Mouse (Mus musculus): ENCODE data around the gene Cfl1.

Gene Cfl1

DNA sequence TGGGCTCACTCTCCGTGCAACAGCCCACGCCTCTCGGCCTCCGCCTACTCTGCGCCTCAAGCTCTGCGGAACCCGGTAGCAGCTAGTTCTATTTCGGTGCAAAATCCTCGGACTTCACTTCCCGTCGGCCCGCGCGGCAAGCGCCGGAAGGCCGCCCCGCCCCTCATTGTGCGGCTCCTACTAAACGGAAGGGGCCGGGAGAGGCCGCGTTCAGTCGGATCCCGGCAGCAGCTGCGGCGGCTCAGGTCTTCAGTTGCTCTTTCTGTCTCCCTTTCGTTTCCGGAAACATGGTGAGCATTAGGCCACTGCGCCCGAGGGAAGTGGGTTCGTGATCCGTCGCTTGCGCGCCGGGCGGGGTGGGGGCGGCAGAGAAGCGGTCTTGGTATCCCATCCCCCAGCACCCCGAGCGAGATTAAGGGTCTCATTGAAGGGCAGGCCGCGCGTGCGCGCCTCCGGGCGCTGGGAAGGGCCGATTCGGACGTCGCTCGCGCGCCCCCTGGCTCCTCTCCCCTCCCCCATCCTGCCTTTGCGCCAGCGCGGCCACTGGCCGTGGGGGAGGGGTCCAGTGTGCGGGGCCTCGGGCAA, at the start of gene Cfl1:
Gene Cfl1, plus strand, starts transcription at position 143 of the 585 bp plus-strand sequence.
- DNase-seq (ENCODE audit: low spot score in 2 of 2): peak; percentile 91 to 95

DNA sequence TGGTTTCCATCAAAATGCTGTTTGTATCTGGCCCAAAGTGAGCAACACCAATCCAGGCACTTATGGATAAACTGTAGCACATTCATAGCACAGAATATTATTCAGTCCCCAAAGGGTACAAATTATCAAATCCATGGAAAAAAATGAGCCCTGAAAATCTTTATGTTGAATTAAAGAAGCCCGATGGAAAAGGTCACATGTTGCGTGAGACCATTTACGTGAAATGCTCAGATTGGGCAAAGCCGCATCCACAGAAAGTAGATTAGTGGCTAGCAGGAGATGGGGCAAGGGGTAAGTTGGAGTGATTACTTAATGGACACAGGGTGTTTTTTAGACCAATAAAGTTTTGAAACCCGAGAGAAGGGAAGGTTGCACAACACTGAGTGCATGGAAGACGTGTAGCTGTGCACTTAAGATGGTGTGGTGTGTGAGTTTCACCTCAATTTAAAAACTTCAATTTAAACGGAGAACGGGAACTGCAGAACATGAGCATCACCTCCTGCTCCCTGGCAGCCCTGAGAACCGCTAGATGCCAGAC, 45.8 kb upstream of the Cfl1 start:
- DNase-seq (ENCODE audit: low spot score in 2 of 2): no peak

DNA sequence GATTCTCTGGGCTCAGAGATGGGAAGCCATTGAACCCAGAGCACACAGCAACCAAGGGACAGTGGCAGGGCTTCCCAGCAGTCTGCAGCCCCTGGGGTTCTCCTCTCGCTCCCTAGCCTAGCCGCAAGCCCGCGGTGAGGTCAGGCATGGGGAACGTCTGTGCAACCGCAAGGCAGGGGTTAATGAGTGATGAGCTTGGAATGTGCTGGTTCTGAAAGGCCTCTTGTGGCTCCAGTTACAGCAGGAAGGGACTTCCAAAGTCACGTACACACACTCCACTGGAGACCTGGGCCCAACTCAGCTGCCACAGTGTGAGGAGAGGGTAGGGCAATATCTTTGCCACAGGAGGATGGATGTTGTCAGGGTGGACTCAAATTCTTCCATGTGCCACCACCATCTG, 45.3 kb upstream of the Cfl1 start:
- no peak for DNase-seq (ENCODE audit: low spot score in 2 of 2)

DNA sequence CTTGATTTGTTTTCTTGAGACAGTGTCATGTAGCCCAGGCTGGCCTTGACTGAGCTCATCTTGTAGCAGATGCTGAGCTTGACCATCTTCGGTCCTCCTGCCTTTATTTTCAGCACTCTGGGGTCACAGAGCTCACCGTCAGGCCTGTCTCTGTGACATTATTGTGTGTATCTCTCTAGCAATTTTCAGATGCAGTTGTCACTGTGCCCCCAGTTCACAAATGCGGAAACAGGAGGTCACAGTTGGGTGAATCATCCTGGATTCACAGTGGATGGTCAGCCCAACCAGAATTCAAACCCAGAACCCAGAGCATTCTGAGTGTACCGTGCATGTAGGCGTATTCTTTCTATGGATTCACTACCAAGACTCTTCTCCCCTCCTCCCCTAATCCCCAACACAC, 44.5 kb upstream of the Cfl1 start:
- no peak for DNase-seq (ENCODE audit: low spot score in 2 of 2)

DNA sequence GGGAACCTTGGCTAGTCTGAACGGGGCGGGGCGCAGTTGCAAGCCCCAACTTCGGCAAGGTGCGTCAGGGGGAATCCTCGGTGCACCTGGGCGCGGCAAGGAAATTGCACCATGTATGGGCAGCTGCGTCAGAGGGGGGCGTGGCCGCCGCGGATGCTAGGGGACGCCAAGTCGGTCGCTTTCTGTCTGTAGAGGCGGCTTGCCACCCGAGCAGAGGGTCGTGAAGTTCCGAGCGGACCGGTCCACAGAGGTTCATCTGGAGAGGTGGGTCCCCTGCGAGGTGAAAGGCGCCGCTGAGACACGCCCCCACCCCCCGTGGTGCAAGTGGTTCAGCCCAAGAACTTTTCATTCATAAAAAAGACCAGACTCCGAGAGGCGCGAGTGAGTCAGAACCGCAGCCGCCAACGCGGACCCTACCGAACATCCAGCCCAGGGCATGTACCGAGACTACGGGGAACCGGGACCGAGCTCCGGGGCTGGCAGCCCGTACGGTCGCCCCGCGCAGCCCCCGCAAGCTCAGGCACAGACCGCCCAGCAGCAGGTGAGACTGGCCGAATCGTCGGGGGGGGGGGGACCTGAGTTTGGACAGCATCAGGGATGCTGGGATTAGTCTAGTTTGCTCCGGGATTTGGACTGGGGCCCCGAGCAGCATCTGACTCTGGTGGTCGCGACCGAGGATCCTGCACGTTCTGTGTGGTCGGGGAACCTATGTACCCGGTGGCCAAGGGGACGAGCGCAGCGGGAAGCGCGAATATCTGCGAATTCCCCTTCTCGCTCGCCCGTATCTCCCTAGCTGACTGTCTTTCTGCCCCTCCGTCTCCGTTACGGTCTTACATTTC, 42.5 kb upstream of the Cfl1 start, which contains the start of gene Fosl1:
Gene Fosl1, plus strand, starts transcription at position 33 of the 839 bp plus-strand sequence.
- peak; percentile 77 for DNase-seq (ENCODE audit: low spot score in 2 of 2)

DNA sequence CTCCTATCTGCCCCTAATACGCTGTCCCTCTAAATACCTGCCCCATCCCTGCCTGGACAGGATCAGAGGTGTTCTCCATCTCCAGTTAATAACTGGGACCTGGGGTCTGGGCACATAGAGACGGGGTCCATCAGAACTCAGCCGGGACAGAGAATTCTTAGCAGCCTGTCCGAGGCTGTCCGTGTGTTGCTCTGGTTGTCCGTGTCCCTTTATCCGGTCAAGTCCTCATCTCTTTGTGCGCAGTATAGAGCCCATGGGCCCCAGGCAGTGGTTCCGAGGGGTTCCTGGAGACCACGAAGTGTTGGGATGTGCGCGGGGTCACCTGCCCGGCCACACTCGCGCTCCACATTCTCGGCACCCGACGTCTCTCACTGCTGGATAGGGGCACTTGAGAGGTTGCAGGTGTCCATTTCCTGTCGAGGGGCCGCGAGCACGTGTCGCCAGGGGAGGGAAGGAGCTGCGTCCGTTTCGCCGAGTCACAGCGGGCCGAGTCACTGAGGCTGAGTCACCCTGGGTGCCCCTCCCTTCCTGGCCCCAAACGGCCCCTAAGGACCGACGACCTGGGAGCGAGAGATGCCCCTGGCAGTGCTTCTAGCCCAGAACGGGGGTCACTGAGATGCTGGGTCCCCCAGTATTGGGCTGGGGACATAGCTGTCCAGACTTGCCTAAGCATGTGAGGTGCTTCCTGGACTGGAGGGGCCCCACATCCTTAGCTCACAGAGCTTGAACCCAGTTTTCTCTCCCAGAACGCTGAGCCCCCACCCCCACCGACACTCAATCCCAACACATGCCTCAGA, 41.7 kb upstream of the Cfl1 start:
- DNase-seq (ENCODE audit: low spot score in 2 of 2): no peak

DNA sequence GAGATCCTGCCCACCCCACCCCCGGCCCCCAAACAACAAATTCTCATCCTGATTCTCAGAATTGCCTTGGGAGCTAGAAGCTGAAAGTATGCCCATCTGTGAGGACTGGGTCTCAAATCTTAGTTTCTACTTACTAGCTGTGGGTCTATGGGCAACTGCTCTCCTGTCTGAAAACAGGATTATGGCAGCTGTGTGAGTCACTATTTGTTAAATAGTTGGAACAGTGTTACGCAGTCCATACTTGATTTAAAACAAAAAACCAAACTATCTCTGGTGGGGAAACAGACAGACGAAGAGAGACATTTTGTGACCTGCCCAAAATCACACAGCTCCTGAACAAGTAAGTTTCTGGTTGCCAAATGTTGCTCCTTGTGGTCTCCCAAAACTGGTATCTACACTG, 40.6 kb upstream of the Cfl1 start:
- no peak for DNase-seq (ENCODE audit: low spot score in 2 of 2)

DNA sequence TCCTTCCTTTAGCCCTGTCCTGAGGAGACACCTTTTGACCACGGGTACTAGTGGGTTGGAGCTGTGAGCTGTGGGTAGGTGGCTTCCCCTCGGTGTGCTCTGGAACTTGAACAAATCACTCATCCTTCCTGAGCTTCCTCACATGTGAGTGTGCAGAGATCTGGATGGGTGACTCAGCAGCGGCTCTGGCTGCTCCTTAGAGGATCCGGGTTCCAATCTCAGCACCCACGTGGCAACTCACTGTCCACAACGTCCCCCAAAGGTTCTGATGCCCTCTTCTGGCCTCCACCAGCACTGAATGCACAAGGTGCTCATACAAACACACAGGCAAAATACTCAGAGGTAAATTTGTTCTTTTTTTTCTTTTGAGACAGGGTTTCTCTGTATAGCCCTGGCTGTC, 38.5 kb upstream of the Cfl1 start:
- DNase-seq (ENCODE audit: low spot score in 2 of 2): no peak

DNA sequence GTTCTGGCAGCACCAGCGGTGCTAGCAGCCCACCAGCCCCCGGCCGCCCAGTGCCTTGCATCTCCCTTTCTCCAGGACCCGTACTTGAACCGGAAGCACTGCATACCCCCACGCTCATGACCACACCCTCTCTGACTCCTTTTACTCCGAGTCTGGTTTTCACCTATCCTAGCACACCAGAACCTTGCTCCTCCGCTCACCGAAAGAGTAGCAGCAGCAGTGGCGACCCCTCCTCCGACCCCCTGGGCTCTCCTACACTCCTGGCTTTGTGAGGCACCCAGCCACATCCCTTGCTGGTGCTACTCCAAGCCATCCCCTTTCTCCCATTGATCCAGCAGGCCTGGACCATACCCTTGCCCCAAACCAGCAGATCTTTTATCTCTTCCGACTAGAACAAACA, 35.2 kb upstream of the Cfl1 start:
- DNase-seq (ENCODE audit: low spot score in 2 of 2): no peak

DNA sequence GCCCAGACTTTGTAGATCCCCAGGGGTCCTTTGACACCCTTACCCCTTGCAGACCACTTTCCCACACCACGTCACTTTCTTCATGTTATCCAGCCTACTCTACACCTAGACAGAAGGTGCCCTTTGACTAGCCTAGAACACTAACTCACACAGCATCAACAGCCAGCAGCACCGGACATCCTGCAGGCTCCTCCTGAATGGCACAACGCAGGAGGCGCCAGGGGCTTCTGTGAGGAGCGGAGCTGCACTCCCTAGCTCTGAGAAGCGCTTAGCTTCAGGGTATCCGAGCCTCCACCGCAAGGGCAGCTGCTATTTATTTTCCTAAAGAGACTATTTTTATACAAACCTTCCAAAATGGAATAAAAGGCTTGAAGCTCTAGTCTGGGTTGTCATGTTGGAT, 34.7 kb upstream of the Cfl1 start:
- DNase-seq (ENCODE audit: low spot score in 2 of 2): no peak

DNA sequence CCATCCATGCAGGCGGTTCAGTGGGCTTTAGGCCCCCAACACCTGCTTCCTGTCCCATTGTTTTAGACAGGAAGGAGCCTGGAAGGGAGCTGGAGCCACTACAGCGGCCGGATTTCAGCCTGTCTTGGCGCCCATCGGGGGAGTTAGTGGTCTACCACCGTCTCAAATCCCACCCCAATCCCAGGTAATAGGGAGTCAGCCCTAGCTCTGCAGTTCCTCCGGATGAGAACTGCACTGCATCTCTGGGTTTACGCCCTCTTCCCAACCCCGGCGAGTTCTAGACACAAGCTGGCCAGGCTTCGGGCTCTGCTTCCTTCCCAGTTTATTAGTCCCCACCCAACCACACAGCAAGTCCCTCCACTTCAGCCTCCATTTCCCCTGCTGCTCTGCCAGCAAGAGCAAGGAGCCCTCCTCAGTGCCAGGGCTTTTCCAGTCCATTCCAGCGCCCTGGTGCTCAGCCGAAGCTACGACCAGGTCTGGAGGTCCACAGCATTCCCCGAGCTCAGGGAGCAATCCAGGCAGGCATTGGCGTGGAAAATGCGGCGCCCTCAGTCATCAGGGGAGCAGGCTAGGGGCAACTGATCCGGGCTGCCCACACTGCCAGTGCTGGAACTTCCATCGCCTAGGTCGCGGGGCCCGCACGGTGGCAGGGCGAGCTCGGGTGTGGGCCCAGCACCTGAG, 33.9 kb upstream of the Cfl1 start:
- no peak for DNase-seq (ENCODE audit: low spot score in 2 of 2)

DNA sequence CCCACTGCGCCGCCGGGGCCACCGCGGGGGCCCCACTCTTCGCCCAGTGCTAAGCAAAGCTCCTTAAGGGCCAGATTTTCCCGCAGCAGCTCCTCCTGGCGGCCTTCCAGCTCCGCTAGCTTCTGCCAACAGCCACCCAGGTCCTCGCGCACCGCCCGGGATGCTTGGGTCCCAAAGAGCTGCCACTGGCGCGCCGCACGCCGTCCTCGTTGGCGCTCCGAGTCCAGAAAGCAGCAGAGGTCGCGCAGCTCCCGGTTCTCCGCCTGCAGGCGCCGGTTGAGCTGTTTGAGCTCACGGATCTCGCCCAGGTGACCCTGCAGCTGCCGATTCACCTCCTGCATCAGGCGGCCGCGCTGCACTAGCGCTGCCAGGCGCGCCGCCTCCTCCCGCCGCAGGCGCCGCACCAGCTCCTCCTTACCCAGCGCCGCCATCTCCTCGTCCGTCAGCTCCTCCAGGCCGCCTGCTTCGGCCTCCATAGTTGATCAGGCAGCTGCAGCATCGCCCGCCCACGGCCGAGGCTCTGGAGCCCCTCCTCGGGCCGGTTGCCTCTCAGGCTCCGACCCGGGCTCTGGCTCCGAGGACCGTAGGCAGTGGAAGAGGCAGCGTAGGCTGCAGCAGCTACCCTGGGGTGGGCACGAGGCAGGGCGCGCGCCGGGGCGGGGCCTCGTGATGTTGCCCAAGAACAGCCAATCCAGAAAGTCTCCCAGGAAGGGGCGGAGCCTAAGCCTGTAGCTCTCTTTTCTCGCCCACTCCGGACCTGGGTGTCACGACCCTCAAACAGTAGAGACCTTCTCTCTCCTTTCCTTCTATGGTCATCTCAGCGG, 33.1 kb upstream of the Cfl1 start:
- peak; percentile 94 to 95 for DNase-seq (ENCODE audit: low spot score in 2 of 2)

DNA sequence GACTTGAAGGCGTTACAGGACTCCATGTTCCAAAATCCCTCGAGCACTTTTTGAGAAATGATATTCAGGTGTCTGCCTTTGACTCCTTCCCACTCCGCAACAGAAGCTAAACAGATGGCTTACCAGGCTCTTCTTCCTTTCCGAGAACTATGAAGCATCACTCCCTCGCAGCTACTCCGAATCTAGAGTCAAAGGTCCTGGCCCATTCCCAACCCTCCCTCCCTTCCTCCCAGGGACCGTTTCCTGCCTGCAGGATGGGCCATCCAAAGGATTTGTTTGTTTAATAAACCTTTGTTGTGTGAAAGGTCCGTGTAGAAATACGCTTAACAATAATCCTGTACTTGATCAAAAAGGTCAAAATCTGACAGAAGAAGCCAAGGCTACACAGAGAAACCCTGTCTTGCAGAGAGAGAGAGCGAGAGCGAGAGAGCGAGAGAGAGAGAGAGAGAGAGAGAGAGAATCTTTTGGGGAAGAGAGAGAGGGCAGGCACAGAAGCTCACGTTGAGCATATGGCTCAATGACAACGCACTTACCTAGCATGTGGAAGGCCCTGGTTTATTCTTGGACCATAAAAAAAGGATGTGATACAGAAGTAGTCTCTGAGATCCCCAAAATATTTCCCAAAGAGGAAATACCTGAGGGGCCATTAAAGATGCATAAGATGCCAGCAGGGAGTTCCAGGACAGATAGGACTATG, 32.4 kb upstream of the Cfl1 start, which contains the start of gene Ccdc85b:
Gene Ccdc85b, minus strand, starts transcription at position 149 of the 697 bp plus-strand sequence.
- no peak for DNase-seq (ENCODE audit: low spot score in 2 of 2)

DNA sequence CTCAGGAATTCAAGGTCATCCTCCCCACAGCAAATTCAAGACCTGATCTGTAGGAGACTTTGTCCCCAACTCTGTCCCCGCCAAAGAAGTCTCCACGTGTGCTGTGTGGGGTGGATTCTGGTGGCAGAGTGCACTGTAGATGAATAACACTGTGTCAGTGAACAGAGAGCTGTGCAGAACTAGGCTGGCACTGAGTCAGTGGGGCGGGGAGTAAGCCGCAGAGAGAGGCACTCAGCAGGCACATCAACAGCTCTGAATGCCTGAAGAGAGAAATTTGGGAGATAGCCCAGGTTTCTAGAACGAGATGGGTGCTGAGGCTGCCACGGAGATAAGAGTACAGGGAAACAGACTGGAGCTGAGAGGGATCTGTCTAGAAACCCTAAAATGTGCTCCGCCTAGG, 31.2 kb upstream of the Cfl1 start:
- no peak for DNase-seq (ENCODE audit: low spot score in 2 of 2)

DNA sequence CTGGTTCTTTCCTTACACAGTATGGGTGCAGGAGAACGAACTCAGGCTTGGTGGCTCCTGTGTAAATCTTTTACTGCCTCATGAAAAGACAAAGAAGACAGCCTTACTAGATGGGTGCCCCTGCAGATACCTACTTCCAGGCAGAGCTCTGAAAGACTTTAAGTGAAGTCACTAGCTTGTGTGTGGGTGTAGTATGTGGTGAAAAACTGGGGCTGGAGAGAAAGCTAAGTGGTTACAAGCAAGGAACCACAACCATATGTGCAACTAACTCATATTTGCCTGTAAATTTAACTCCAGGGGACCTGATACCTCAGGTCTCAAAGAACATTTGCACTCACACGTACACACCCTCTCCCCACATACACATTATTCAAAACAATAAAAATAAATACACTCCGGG, 30.4 kb upstream of the Cfl1 start:
- DNase-seq (ENCODE audit: low spot score in 2 of 2): no peak

DNA sequence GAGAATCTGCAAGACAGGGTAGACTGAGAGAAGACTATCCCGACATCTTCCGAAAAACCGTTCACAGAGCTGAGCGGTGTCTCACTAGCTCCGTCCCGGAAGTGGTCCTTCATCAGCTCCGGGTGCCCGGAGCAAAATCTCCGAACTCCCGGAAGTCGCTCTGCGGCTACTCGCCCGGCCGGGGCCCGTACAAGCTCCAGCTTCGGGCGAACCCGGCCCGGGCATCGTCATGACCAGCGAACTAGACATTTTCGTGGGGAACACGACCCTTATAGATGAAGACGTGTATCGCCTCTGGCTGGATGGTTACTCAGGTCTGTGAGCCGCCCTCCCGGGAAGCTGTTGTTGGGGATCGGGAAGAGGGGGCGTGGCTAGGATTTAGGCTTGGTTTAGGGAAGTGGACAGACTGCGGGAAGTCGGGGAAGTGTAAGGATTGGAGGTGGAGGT, 29.8 kb upstream of the Cfl1 start, which contains the start of gene Fibp:
Gene Fibp, plus strand, starts transcription at position 151 of the 447 bp plus-strand sequence.
- peak; percentile 88 to 90 for DNase-seq (ENCODE audit: low spot score in 2 of 2)

DNA sequence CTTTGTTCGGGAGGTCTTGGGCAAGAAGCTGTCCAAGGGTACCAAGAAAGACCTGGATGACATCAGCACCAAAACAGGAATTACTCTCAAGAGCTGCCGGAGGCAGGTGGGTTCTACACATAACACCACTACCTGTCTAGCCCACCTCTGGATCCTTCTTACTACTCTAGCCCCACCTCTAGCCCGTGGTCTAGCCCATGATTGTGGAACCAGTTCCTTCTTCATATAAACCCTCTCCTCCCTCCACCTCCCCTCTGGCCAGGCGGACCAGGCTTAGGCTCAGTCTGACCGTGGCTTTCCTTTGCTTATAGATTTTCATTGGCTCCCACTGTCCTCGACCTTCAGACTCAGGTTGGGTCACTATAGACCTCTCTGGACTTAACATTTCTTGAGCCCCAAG, 28.8 kb upstream of the Cfl1 start:
- no peak for DNase-seq (ENCODE audit: low spot score in 2 of 2)

DNA sequence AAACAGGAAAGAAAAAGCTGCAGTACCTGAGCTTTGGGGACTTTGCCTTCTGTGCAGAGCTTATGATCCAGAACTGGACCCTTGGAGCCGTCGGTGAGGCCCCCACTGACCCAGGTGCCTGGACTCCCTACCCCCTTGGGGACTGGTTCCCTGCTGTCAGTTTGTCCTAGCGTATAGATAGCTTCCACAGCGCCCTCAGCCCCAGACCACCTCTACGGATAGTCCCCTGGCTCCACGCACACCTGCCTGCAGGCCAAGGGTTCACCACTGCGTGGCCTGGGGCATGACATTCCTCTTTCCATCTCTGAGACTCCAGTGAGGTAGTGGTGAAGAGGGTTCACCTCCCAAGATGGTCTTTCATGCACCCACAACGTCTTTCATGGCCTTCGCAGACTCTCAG, 27.0 kb upstream of the Cfl1 start:
- DNase-seq (ENCODE audit: low spot score in 2 of 2): no peak

DNA sequence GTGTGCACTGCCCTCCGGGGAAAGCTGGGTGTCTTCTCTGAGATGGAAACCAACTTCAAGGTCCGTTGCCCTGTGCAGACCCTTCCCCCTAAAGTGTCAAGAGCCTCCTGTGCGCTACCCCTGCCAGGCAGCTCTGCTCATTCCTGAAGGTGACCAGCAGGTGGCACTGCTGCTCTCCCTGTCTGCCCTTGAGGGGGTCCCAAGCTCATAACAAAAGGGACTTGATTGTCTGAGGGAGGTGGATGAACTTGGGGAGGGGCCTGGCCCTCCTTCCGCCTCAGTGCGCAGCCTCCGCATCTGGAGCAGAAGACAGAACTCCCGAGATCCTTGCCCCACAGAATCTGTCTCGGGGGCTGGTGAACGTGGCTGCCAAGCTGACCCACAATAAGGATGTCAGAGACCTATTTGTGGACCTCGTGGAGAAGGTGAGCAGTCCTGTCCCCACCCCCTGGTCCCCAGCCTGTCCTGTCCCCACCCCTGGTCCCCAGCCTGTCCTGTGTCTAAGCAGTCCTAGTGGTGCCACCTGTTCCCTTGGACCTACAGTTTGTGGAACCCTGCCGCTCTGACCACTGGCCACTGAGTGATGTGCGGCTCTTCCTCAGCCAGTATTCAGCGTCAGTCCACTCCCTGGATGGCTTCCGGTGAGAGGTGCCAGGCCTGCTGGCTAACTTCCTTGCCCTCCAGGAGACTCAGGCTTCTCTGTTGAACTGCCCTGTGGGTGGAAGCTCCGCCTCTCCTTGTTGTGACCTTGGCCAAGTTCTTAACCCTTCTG, 26.3 kb upstream of the Cfl1 start:
- no peak for DNase-seq (ENCODE audit: low spot score in 2 of 2)
